Mouse (Mus musculus) layer of hippocampus, adult 18-20 months (tissue): ENCODE measurements around the gene Etfdh. TPM values are rescaled to one million over a fixed set of nuclear protein-coding genes. Genes with fewer than 3 reads are reported as not detected.

Source experiments
- DNase-seq, 2 experiments: peaks; one replicate each; pipeline ENCODE4 v3.0.0; 2022; ENCODE audit warnings: low spot score in 2 of 2
- long read RNA-seq: library from polyadenylated mRNA; stranded (forward); transcript quantifications from one replicate; pipeline ENCODE4 v2.0.0, GENCODE M21; 2021
- total RNA-seq, 2 experiments: library from RNA; stranded (reverse); gene quantifications; 2 replicates each; pipeline ENCODE4 v1.2.3; 2021

Etfdh gene
- 10 to 100 TPM; 25.9 to 28.6 TPM for total RNA-seq
- long read RNA-seq, transcript Etfdh-201 (13 exons, 2,377 nt) = major isoform, 23 of 25 reads
- long read RNA-seq, partial matches to known transcripts = 1 of 25 reads
- long read RNA-seq, other reads (novel, unspliced or antisense) = 1 of 25 reads

- peak in 1 of 2 experiments; percentile 39 for DNase-seq
Measured at GRCm38 (mm10) chr3:79629416-79629730, at the start of gene Etfdh. Gene Etfdh, minus strand, starts transcription at chr3:79629500.

- DNase-seq = no peak
Measured at GRCm38 (mm10) chr3:79676411-79676810, 47.1 kb upstream of the Etfdh start.

GRCm38 (mm10) chr3:79674641-79675040, 45.3 kb upstream of the Etfdh start:
- DNase-seq = no peak

GRCm38 (mm10) chr3:79673082-79673481, 43.8 kb upstream of the Etfdh start:
- peak; percentile 49 to 85 for DNase-seq

- no peak for DNase-seq
Measured at GRCm38 (mm10) chr3:79672188-79672587, 42.9 kb upstream of the Etfdh start.

- DNase-seq = no peak
Measured at GRCm38 (mm10) chr3:79670556-79670955, 41.3 kb upstream of the Etfdh start.

- DNase-seq = peak; percentile 28 to 78
Measured at GRCm38 (mm10) chr3:79664787-79665408, 35.6 kb upstream of the Etfdh start.

GRCm38 (mm10) chr3:79656682-79657081, 27.4 kb upstream of the Etfdh start:
- no peak for DNase-seq

- DNase-seq = no peak
Measured at GRCm38 (mm10) chr3:79652129-79652528, 22.8 kb upstream of the Etfdh start.

GRCm38 (mm10) chr3:79628561-79629415, 512 bp downstream of the Etfdh start, which contains the start of gene 4930579G24Rik:
Gene 4930579G24Rik, plus strand, starts transcription at chr3:79629079.
- peak; percentile 97 to 99 for DNase-seq

GRCm38 (mm10) chr3:79628182-79628560, 1.1 kb downstream of the Etfdh start:
- no peak for DNase-seq

GRCm38 (mm10) chr3:79627484-79628181, 1.7 kb downstream of the Etfdh start:
- DNase-seq = no peak

GRCm38 (mm10) chr3:79609886-79610285, 19.4 kb downstream of the Etfdh start:
- DNase-seq = no peak

GRCm38 (mm10) chr3:79595468-79595867, 33.8 kb downstream of the Etfdh start:
- DNase-seq = no peak

GRCm38 (mm10) chr3:79591793-79592471, 37.4 kb downstream of the Etfdh start:
- DNase-seq = peak in 1 of 2 experiments; percentile 12

GRCm38 (mm10) chr3:79590863-79591792, 38.2 kb downstream of the Etfdh start, which contains the start of gene Ppid:
Gene Ppid, plus strand, starts transcription at chr3:79591342.
- peak; percentile 72 to 82 for DNase-seq

- no peak for DNase-seq
Measured at GRCm38 (mm10) chr3:79589671-79590070, 39.6 kb downstream of the Etfdh start.

GRCm38 (mm10) chr3:79586804-79587203, 42.5 kb downstream of the Etfdh start:
- peak; percentile 87 to 98 for DNase-seq

GRCm38 (mm10) chr3:79579891-79580575, 49.3 kb downstream of the Etfdh start:
- DNase-seq = no peak
